ENCODE assay signal across 14 mouse cellular contexts in genomic region chr6:3470706-3471105, GRCm38 (mm10).
"Had no signal": no experiment of that assay in that cellular context is flagged by ENCODE, and none has a peak within 500 bp of the region (broad histone marks: within the 10 kb centered on the region; RNA-seq: fewer than 3 reads in every experiment).

No protein-coding gene starts in this region.

- H3K4me1 ChIP-seq: limb, embryonic 12.5 days; limb, embryonic 15.5 days had no signal

- H3K9me3 ChIP-seq: limb, embryonic 12.5 days; limb, embryonic 15.5 days; midbrain, embryonic 13.5 days had no signal

- H3K27ac ChIP-seq: limb, embryonic 12.5 days; limb, embryonic 15.5 days; liver, embryonic 14.5 days; macrophage; midbrain, embryonic 13.5 days had no signal

- H3K4me3 ChIP-seq: limb, embryonic 12.5 days; limb, embryonic 15.5 days; midbrain, embryonic 13.5 days had no signal

- H3K36me3 ChIP-seq: limb, embryonic 12.5 days; limb, embryonic 15.5 days; midbrain, embryonic 13.5 days had no signal

- ATAC-seq: liver, postnatal 0 days; lung, postnatal 0 days; midbrain, embryonic 13.5 days had no signal

- DNase-seq: kidney, adult 11 months; kidney, adult 9 months; kidney, postnatal 14 days; liver, postnatal 0 days; lung, embryonic 14.5 days; thymus, adult 18-20 months; thymus, postnatal 36 days had no signal

- H3K9ac ChIP-seq: limb, embryonic 12.5 days; limb, embryonic 15.5 days; liver, embryonic 14.5 days; liver, postnatal 0 days; lung, embryonic 14.5 days; midbrain, embryonic 13.5 days had no signal

- H3K4me2 ChIP-seq: limb, embryonic 12.5 days; limb, embryonic 15.5 days; liver, embryonic 11.5 days; lung, embryonic 14.5 days; midbrain, embryonic 13.5 days had no signal

- H3K27me3 ChIP-seq: limb, embryonic 12.5 days; limb, embryonic 15.5 days; midbrain, embryonic 13.5 days had no signal
